ENCODE assay signal across 27 mouse cellular contexts in the genomic region with DNA sequence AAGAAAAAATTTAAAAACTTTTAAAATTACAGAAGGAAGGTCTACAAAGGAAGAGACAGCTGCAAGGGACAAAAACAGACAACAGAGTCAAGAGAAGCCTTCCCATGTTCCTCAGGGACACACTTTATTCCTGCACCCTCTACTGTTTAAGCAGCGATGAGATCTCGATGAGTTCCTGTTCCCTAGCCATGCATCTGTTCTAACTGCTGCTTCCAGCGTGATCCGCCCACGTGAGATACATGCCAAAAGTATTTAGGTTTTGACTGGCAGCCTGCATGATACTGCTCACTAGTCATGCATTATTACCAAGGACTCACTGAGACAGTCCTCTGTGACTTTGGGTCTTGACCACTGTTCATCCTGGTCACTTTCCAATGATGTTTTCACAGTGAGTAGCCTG.
DNase-seq lines count a peak whose midpoint lies in the region.
"Had no signal": no experiment of that assay in that cellular context is flagged by ENCODE, and none has a peak within 500 bp of the region (broad histone marks: within the 10 kb centered on the region; RNA-seq: fewer than 3 reads in every experiment).

No protein-coding gene starts in this region.

- no peaks in the 10 kb centered on the region for H3K4me1 ChIP-seq in limb, embryonic 10.5 days
- H3K4me1 ChIP-seq: embryonic facial prominence, embryonic 12.5 days; hindbrain, embryonic 12.5 days; intestine, embryonic 15.5 days; limb, embryonic 13.5 days; lung, embryonic 15.5 days; neural tube, embryonic 12.5 days had no signal

- peaks cover 10% of the 10 kb centered on the region for H3K36me3 ChIP-seq in limb, embryonic 10.5 days
- H3K36me3 ChIP-seq: intestine, embryonic 15.5 days; lung, embryonic 15.5 days had no signal

- WGBS in limb, embryonic 10.5 days, result 94% methylated on average over 5 of the region's 5 CpGs

- no peaks in the 10 kb centered on the region for H3K27me3 ChIP-seq in limb, embryonic 10.5 days (ENCODE audit: low read depth, poor library complexity, severe bottlenecking)
- H3K27me3 ChIP-seq: embryonic facial prominence, embryonic 12.5 days; hindbrain, embryonic 12.5 days; intestine, embryonic 15.5 days; limb, embryonic 13.5 days; lung, embryonic 15.5 days; neural tube, embryonic 12.5 days had no signal

- H3K27ac ChIP-seq in limb, embryonic 10.5 days, result no peak overlapping the region
- H3K27ac ChIP-seq: embryonic facial prominence, embryonic 12.5 days; hindbrain, embryonic 12.5 days; hindbrain, postnatal 0 days; intestine, embryonic 15.5 days; limb, embryonic 13.5 days; lung, embryonic 15.5 days; neural tube, embryonic 12.5 days had no signal

- no peaks in the 10 kb centered on the region for H3K9me3 ChIP-seq in limb, embryonic 10.5 days (replicated peaks)
- H3K9me3 ChIP-seq: embryonic facial prominence, embryonic 12.5 days; hindbrain, embryonic 12.5 days; intestine, embryonic 15.5 days; lung, embryonic 15.5 days; neural tube, embryonic 12.5 days had no signal

- DNase-seq in layer of hippocampus, adult 18-20 months (ENCODE audit: low spot score in 2 of 2), result peak; percentile 69 to 87
- no peak for DNase-seq in layer of hippocampus, postnatal 10 days (ENCODE audit: low spot score in 2 of 2)
- peak; percentile 9 for DNase-seq in 3T3-L1 (ENCODE audit: low read depth, low spot score)
- peak; percentile 86 for DNase-seq in brain, adult 2 months (ENCODE audit: low read depth, low spot score)
- DNase-seq in limb, embryonic 10.5 days (ENCODE audit: low spot score), result peak; percentile 20
- no peak for DNase-seq in gastrocnemius, postnatal 25 days
- no peak for DNase-seq in adrenal gland, postnatal 25 days
- DNase-seq: adrenal gland, postnatal 10 days; B cell, adult 2 months; cerebellum, adult 11-12 months; cerebellum, adult 9-11 months; embryo, embryonic 11 days; gastrocnemius, postnatal 36 days; heart, adult 18-20 months; heart, postnatal 36 days; kidney, adult 2 months; kidney, postnatal 36 days; thymus, adult 2 months; thymus, postnatal 4 days had no signal

- no peak overlapping the region for H3K4me3 ChIP-seq in limb, embryonic 10.5 days
- H3K4me3 ChIP-seq: embryonic facial prominence, embryonic 12.5 days; hindbrain, embryonic 12.5 days; intestine, embryonic 15.5 days; limb, embryonic 13.5 days; lung, embryonic 15.5 days; myocyte; neural tube, embryonic 12.5 days had no signal

Comparison
In these comparisons a context has a peak if more than half of its experiments do, and no peak if none do; other contexts are left out.
1. DNase-seq: peak in layer of hippocampus, adult 18-20 months (2 of 2), 3T3-L1 (single experiment), brain, adult 2 months (single experiment) and limb, embryonic 10.5 days (single experiment); none in layer of hippocampus, postnatal 10 days (0 of 2), gastrocnemius, postnatal 25 days (single experiment) and adrenal gland, postnatal 25 days (single experiment).